Mouse (Mus musculus) liver, embryonic 16.5 days (tissue): ENCODE results near the gene Nhp2. TPM values are rescaled to one million over a fixed set of nuclear protein-coding genes. Genes with fewer than 3 reads are reported as not detected.
A peak's percentile ranks its signal among the peaks of the same experiment; 100 is the strongest.

Experiments used
- ATAC-seq: fragments of 200-750 bp; cut with Nextera tagmentation; 2 replicates; pipeline ENCODE4 v1.8.0; 2017; ENCODE audit warnings: low read depth, mild to moderate bottlenecking, moderate number of reproducible peaks, moderate library complexity
- H3K27ac ChIP-seq: fragments of 300-500 bp; sonication (generic); 2 replicates; pipeline ENCODE4 v1.5.1; 2014; ENCODE audit warnings: mild to moderate bottlenecking, low read length
- H3K27me3 ChIP-seq: fragments of 300-500 bp; sonication (generic); 2 replicates; pipeline ENCODE4 v1.6.1; 2014; ENCODE audit warnings: low read depth, low read length, mixed read lengths; ENCODE audit not compliant: control insufficient read depth, insufficient read depth
- H3K36me3 ChIP-seq: fragments of 300-500 bp; sonication (generic); 2 replicates; pipeline ENCODE4 v1.6.1; 2014; ENCODE audit warnings: mild to moderate bottlenecking; ENCODE audit not compliant: control insufficient read depth, insufficient read depth
- H3K4me1 ChIP-seq: fragments of 300-500 bp; sonication (generic); 2 replicates; pipeline ENCODE4 v1.6.1; 2014; ENCODE audit warnings: low read depth, low read length, mixed read lengths; ENCODE audit not compliant: control insufficient read depth
- H3K4me2 ChIP-seq: fragments of 300-500 bp; sonication (generic); 2 replicates; pipeline ENCODE4 v1.6.1; 2014; ENCODE audit warnings: low read depth, low read length, mixed read lengths
- H3K4me3 ChIP-seq: fragments of 300-500 bp; sonication (generic); 2 replicates; pipeline ENCODE4 v1.5.1; 2014; ENCODE audit warnings: low read depth, mild to moderate bottlenecking, low read length
- H3K9ac ChIP-seq: fragments of 300-500 bp; sonication (generic); 2 replicates; pipeline ENCODE4 v1.6.1; 2014; ENCODE audit warnings: low read depth, low read length
- H3K9me3 ChIP-seq: fragments of 300-500 bp; sonication (generic); replicated peaks from 2 replicates; pipeline ENCODE4 v1.6.1; 2016; ENCODE audit warnings: low read length; ENCODE audit not compliant: control insufficient read depth
- WGBS: fragments of 180-500 bp; shearing (Covaris S2); extraction: QIAGEN DNeasy Blood & Tissue Kit; methylation state at CpG from one replicate; pipeline ENCODE4 v1.1.7; 2014; ENCODE audit not compliant: insufficient replicate concordance; 5-methylcytosine and 5-hydroxymethylcytosine counted together
- polyA plus RNA-seq: library from polyadenylated mRNA; unstranded; fragments of >200 nt; fragmentation: Nextera tagmentation; extraction: Ambion mirVana; gene quantifications from 2 replicates; pipeline ENCODE4 v1.2.1, GENCODE M21; 2015

The Nhp2 gene
- polyA plus RNA-seq, 1 experiment from 2014 or later, result 69.5 TPM

DNA sequence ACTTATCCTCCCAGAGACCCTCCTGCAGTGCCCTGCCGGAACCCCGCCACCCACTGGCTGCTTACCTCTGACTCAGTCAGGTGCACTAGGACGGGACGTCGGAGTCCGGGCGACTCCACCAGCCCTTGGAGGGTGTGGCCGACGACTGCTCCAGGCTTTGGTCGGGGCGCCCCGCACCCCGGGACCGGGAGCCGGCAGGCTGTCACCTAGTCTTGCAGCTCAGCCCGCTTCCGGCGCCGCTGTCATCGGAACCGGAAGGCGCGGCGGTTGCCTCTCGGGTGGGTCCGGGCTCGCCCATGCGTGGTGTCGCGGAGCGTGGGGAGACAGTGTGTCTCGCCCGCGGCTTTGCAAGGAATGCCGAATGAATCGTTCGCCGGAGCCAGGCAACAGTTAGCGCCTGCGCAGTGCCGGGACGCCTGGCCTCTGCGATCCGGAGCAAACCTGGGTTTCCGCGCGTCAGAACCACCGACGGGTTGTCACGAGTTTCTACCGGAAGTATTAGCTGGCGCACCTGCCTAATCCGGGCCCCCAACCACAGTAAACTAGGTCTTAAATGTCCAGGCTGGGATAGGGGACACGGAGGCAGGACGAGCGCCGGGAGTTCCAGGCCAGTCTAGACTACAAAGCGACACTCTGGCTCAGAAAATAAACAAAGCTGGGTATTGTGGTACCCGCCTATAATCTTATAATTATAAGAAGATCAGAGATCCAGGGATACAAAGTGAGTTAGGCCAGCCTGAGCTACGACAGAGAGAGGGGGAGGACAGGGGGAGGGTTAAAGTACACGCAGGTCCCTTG, 16.2 kb downstream of the Nhp2 start, which contains the start of gene Rmnd5b:
Gene Rmnd5b (minus strand): TSS at position 372 of the 798 bp plus-strand sequence.
- H3K9me3 ChIP-seq, result no peaks in the 10 kb centered on the region
- no peaks in the 10 kb centered on the region for H3K27me3 ChIP-seq
- H3K4me2 ChIP-seq, result peak within 1 kb of the TSS; percentile 83
- under 1% methylated on average over 61 of the region's 61 CpGs for WGBS
- peaks cover 25% of the 10 kb centered on the region for H3K4me1 ChIP-seq
- H3K9ac ChIP-seq, result peak within 1 kb of the TSS; percentile 85
- peak; percentile 77 for ATAC-seq
- H3K4me3 ChIP-seq, result peak within 1 kb of the TSS; percentile 85
- no peaks in the 10 kb centered on the region for H3K36me3 ChIP-seq
- H3K27ac ChIP-seq, result peak within 1 kb of the TSS; percentile 87

DNA sequence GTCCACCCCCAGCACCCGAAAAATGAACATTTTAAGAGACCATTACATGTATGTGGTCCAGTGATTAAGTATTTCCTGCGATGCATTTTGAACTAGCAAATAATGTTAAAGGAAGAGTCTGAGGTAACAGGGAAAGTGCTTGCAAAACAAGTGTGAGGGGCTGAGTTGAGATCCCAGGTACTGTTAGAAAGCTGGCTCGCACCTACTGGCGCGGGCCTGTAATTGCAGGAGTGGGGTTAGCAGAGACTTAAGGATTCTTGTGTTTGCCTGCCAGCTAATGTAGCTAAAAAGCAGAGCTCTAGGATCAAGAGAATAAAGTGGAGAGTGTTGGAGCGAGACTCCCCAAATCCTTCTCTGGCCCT, 16.8 kb downstream of the Nhp2 start:
- peaks cover 25% of the 10 kb centered on the region for H3K4me1 ChIP-seq
- H3K4me2 ChIP-seq, result peak overlapping the region; percentile 83
- H3K9ac ChIP-seq, result peak overlapping the region; percentile 85
- no peaks in the 10 kb centered on the region for H3K36me3 ChIP-seq
- H3K9me3 ChIP-seq, result no peaks in the 10 kb centered on the region
- peak overlapping the region; percentile 87 for H3K27ac ChIP-seq
- no peaks in the 10 kb centered on the region for H3K27me3 ChIP-seq
- peak; percentile 50 for ATAC-seq
- 5% methylated on average over 6 of the region's 6 CpGs for WGBS
- peak overlapping the region; percentile 85 for H3K4me3 ChIP-seq

DNA sequence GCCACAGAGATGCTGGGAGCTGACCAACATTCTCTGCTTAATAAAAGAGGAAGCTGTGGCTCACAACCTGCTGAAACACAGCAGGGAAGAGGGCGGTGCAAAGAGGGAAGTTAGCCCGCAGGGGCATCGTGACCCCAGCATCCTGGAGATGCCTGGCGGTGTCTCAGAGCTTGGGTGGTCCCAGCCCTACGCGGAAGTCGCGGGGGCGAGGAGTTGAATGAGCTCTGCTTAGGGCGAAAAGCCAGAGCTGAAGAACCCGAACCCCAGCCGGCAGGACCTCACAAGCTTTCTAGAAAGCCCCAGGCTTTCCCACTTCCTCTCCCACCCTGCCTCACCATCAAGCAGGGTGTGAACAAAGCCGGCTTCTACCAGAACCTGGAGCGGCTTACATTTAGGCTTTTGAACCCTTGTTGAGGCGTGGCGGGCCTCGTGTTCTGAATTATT, 18.5 kb downstream of the Nhp2 start:
- 0 out of 2 replicates have a peak overlapping the region, but pooled peaks have one; percentile 21 for H3K4me3 ChIP-seq
- ATAC-seq, result no peak
- no peaks in the 10 kb centered on the region for H3K27me3 ChIP-seq
- 3% methylated on average over 17 of the region's 17 CpGs for WGBS
- H3K36me3 ChIP-seq, result no peaks in the 10 kb centered on the region
- H3K4me1 ChIP-seq, result peaks cover 25% of the 10 kb centered on the region
- H3K27ac ChIP-seq, result peak overlapping the region; percentile 16; the same call in 1 of the 2 replicates
- H3K9me3 ChIP-seq, result no peaks in the 10 kb centered on the region
- H3K9ac ChIP-seq, result no peak overlapping the region
- H3K4me2 ChIP-seq, result peak overlapping the region; percentile 47

DNA sequence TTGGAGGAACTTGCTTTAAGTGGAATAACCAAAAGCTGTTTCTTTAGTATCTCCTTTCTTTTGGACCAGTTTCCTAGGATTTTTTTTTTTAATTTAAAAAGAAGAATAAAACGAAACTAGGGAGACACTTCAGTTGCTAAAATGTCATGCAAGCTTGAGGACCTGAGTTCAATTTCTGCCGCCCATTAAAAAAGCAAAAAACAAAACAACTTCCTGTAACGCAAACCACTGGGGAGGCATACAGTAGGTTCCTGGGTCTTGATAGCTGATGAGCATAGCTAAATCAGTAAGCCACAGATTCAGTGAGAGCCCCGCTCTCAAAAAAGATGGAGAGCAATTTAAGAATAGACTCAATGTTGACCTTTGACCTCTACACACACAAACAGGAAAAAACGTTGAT, 19.0 kb downstream of the Nhp2 start:
- H3K27me3 ChIP-seq, result no peaks in the 10 kb centered on the region
- H3K36me3 ChIP-seq, result no peaks in the 10 kb centered on the region
- no peaks in the 10 kb centered on the region for H3K9me3 ChIP-seq
- no peak for ATAC-seq
- no peak overlapping the region for H3K4me3 ChIP-seq
- H3K4me2 ChIP-seq, result peak overlapping the region; percentile 47
- H3K27ac ChIP-seq, result peak overlapping the region; percentile 16; the same call in 1 of the 2 replicates
- peaks cover 25% of the 10 kb centered on the region for H3K4me1 ChIP-seq
- no peak overlapping the region for H3K9ac ChIP-seq
- 47% methylated on average over 5 of the region's 5 CpGs for WGBS

DNA sequence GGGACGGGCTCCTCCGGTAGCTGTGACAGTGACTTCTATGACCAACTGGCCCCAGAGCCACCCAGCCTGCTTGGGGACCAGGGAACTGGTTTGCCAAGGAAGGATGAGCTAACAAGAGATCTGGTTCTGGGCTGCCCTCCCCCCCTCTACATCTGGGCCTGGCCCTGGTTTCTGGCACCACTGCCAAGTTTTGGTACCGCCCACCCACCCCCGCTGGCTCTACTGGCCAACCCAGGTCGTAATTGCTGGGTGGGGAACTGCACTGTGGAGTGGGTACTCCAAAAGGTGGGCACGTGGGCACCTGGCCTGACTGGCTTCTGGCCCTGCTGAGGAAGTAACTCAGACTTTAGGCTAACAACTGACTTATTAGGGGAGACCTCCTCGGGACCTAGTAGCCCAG, 21.2 kb downstream of the Nhp2 start:
- no peak overlapping the region for H3K4me2 ChIP-seq
- no peak overlapping the region for H3K4me3 ChIP-seq
- H3K9ac ChIP-seq, result no peak overlapping the region
- no peak for ATAC-seq
- no peaks in the 10 kb centered on the region for H3K36me3 ChIP-seq
- peaks cover 12% of the 10 kb centered on the region for H3K4me1 ChIP-seq
- peaks cover 3% of the 10 kb centered on the region; the same call in 1 of the 2 replicates for H3K27me3 ChIP-seq
- WGBS, result 66% methylated on average over 7 of the region's 7 CpGs
- H3K9me3 ChIP-seq, result no peaks in the 10 kb centered on the region
- no peak overlapping the region for H3K27ac ChIP-seq

DNA sequence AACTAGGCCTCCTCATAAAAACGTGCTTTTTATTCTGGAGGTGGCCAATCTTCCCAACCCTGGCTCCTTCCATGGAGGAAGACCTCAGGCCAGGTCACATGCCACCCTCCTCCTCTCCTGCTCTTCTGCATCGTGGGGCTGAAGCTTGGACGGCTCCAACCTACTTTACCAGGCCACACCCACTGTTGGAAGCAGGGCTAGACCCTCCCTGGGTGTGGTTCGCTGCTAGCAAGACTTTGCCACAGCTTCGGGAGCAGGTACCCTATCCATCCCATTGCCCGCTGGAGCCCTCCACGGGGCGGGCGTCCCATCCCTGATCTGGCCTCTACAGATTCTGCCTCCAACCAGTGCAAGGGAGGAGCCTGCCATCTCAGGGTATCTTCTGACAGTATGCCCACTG, 23.7 kb downstream of the Nhp2 start:
- H3K4me3 ChIP-seq, result no peak overlapping the region
- WGBS, result 53% methylated on average over 9 of the region's 9 CpGs

DNA sequence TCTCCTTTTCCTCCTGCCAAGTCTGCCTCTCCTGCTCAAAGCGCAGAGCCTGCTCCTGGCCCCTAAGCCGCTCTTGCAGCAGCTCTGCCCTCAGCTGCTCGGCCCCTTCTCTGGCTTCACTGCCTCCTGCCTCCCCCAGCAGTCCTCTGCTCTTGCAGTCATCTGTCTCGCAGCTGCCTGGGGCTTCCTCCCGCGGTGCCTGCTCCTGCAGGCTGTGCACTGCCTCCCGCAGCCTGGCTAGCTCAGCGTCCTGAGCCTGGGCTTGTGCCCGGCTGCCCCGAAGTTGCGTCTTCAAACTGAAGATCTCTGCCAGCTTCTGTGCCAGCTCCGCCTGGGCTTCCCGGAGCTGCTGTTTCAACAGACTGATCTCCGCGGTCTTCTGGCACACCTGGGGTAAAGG, 24.2 kb downstream of the Nhp2 start:
- Histone ChIP-seq H3K27ac (peak overlapping the region; percentile 43; the same call in 1 of the 2 replicates), H3K4me3 (no peak overlapping the region), H3K4me2 (no peak overlapping the region), H3K4me1 (no peaks in the 10 kb centered on the region), H3K9me3 (no peaks in the 10 kb centered on the region), H3K36me3 (no peaks in the 10 kb centered on the region), H3K9ac (no peak overlapping the region), H3K27me3 (peaks cover 3% of the 10 kb centered on the region; the same call in 1 of the 2 replicates)
- no peak for ATAC-seq
- 45% methylated on average over 15 of the region's 15 CpGs for WGBS

More for the DNA sequence above, 23.7 kb downstream of the Nhp2 start:
- Histone ChIP-seq H3K4me2 (no peak overlapping the region), H3K27ac (no peak overlapping the region), H3K9ac (no peak overlapping the region), H3K4me1 (no peaks in the 10 kb centered on the region), H3K36me3 (no peaks in the 10 kb centered on the region), H3K27me3 (peaks cover 3% of the 10 kb centered on the region; the same call in 1 of the 2 replicates), H3K9me3 (no peaks in the 10 kb centered on the region)
- no peak for ATAC-seq

DNA sequence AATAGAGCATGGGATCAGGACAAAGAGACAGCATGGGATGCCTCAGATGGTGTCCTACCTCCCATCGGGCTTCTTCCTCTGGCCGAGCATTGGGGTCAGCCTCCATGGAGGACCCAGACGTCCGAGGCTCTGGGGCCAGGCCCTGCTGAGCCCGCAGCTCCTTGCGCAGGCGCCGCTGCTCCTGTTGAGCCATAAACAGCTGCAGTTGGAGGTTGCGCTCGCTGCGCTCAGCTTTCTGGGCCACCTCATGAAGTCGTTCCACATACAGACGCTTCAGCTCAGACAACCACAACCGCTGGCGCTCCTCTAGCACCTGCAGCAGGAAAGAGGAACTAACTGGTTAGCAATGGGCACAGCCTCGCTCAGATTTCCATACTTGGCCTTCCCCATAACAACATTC, 24.7 kb downstream of the Nhp2 start:
- 36% methylated on average over 16 of the region's 16 CpGs for WGBS
- Histone ChIP-seq H3K27ac (peak overlapping the region; percentile 43; the same call in 1 of the 2 replicates), H3K27me3 (peaks cover 7% of the 10 kb centered on the region), H3K4me3 (no peak overlapping the region), H3K9me3 (no peaks in the 10 kb centered on the region), H3K9ac (no peak overlapping the region), H3K4me1 (peaks cover under 1% of the 10 kb centered on the region; the same call in 1 of the 2 replicates), H3K4me2 (no peak overlapping the region), H3K36me3 (no peaks in the 10 kb centered on the region)
- no peak for ATAC-seq

DNA sequence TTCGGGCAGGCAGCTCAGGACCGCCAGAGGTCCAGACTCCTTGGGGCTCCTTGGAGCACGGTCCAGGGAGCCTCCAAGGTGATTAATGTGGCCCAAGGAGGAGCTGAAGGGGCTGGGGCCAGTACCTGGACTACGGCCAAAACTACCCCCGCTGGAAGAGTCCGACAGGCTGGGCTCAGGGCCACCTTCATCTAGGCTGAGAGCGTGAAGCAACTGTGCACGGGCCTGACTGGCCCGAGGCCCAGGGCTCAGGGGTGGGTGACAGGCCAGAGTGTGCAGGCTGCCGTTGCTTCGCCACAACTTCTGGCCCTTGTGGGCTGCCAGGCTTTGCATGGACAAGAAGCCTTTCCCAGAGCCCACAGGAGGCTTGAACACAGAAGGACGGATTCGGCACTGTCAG, 25.8 kb downstream of the Nhp2 start:
- H3K4me1 ChIP-seq, result peaks cover 10% of the 10 kb centered on the region
- no peak overlapping the region for H3K27ac ChIP-seq
- H3K4me3 ChIP-seq, result no peak overlapping the region
- no peak overlapping the region for H3K9ac ChIP-seq
- H3K4me2 ChIP-seq, result no peak overlapping the region
- no peaks in the 10 kb centered on the region for H3K36me3 ChIP-seq
- no peaks in the 10 kb centered on the region for H3K9me3 ChIP-seq
- ATAC-seq, result no peak
- WGBS, result 71% methylated on average over 13 of the region's 13 CpGs
- H3K27me3 ChIP-seq, result peaks cover 18% of the 10 kb centered on the region
